Mouse (Mus musculus): ENCODE data around the gene Tyms.

DNA sequence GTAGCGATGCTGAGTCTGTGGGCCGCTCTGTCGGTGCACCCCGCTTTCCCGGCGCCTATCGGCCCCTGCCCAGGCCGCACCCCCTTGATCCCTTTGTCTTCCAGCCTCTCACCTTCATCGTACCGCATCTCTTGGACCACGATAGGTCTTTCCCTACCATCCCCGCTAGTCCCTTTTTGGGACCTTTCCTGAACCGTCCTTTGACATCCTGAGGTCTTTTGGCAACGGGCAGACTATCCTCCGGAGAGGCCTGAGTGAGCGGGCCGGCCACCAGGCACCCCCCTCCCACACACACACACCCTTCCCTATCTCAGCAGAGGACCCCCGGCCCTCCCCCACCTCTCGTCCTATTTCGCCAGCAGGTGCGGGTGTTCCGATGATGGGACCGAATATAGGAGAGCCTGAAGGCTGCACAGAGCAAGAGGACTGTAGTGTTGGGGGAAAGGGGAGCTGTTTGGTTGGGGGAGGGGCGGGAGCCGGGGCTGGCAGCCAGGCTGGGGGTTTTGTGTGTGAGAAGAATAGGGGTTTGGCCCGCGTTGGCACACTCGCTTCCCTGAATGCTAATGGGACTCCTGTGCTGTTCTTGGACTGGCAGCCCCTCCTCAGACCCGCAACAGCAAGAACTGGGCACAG is 32.4 kb upstream of the Tyms start, which contains the start of gene 3110082J24Rik:
- TF ChIP-seq CTCF (IDR thresholded peaks at IDR 0.05; ENCODE audit: low read depth, low read length), result no peak
- no peak for TF ChIP-seq EP300 (IDR thresholded peaks at IDR 0.05; ENCODE audit: insufficient read depth, low read depth, low read length)
- no peak for TF ChIP-seq POLR2A (IDR thresholded peaks at IDR 0.05; ENCODE audit: insufficient read depth, low read length)
